Mouse (Mus musculus): ENCODE results near the gene Ezh2. TPM values are rescaled to one million over a fixed set of nuclear protein-coding genes. Genes with fewer than 3 reads are reported as not detected.
"Not testable (repeated sequence)": the region's sequence is repeated elsewhere in the genome, so short reads cannot be mapped to it uniquely, and the experiment has no call there.

Gene Ezh2
- polyA plus RNA-seq, 1 experiment: 44.5 TPM

DNA sequence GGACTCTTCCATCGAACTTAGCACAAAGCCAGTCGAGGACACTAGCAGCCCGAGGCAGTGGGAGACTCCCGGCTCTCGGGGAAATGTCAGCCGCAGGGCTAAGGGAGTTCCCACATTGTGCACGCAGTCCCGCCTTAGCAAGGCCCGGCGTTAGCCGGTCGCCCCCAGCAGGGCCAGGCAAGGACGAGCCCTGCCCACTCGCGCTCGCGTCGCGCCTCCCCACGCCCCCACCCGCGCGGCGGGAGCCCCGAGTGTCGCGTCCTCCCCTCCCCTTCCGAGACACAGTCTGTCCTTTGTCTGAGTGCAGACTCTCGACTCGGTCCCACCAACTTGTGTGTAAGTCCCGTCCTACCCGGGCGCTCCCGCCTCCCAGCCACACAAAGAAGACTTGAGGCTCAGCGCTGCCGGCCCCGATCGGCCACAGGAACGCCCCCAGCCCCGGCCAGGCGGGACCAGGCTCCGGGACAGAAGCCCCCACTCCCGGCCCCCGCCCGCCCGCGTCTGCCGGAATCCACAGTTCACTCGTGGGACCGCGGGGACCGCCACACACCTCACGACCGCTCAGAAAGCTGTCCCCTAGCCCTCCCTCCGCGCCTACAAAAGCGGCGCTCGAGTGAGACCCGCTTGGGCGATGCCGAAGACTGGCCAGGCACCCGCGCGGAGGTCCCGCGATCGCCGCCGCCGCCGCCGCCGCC lies 853 bp downstream of the Ezh2 start:
- no peaks in the 10 kb centered on the region for H3K27me3 ChIP-seq (ENCODE audit: control insufficient read depth, insufficient read depth, insufficient read length)
- H3K36me3 ChIP-seq (ENCODE audit: control insufficient read depth, insufficient read depth): peaks cover 4% of the 10 kb centered on the region
- peaks cover 49% of the 10 kb centered on the region for H3K79me3 ChIP-seq (ENCODE audit: low read depth)
- peak overlapping the region; percentile 86 for H3ac ChIP-seq (ENCODE audit: control insufficient read depth, insufficient read length, low read depth)
- H3K79me2 ChIP-seq (ENCODE audit: control insufficient read depth, insufficient read depth): peaks cover 54% of the 10 kb centered on the region
- H3K4me3 ChIP-seq (ENCODE audit: insufficient read depth, poor library complexity, severe bottlenecking): peak overlapping the region; percentile 52
- TF ChIP-seq FOSL1 (IDR thresholded peaks at IDR 0.05; ENCODE audit: insufficient read depth, low read length, poor library complexity, severe bottlenecking) (no peak), USF1 (IDR thresholded peaks at IDR 0.05; ENCODE audit: low read depth) (no peak), MYOG (IDR thresholded peaks at IDR 0.05; ENCODE audit: control insufficient read depth, extremely low read depth, insufficient read length) (no peak), MAX (IDR thresholded peaks at IDR 0.05) (no peak), MYOD1 (IDR thresholded peaks at IDR 0.05; ENCODE audit: control insufficient read depth, insufficient read length, low read depth) (no peak), CTCF (IDR thresholded peaks at IDR 0.05; ENCODE audit: control insufficient read depth, insufficient read depth, insufficient read length) (no peak), CEBPB (IDR thresholded peaks at IDR 0.05; ENCODE audit: low read depth) (no peak)

GRCm38 (mm10) chr6:47593590-47593989 lies 1.6 kb downstream of the Ezh2 start:
- H3K79me2 ChIP-seq (ENCODE audit: control insufficient read depth, insufficient read depth): peaks cover 61% of the 10 kb centered on the region
- no peak for TF ChIP-seq CTCF (IDR thresholded peaks at IDR 0.05; ENCODE audit: control insufficient read depth, insufficient read depth, insufficient read length)
- TF ChIP-seq MYOG (IDR thresholded peaks at IDR 0.05; ENCODE audit: control insufficient read depth, extremely low read depth, insufficient read length): no peak
- no peak for TF ChIP-seq MAX (IDR thresholded peaks at IDR 0.05)
- TF ChIP-seq USF1 (IDR thresholded peaks at IDR 0.05; ENCODE audit: low read depth): no peak
- TF ChIP-seq CEBPB (IDR thresholded peaks at IDR 0.05; ENCODE audit: low read depth): no peak
- TF ChIP-seq MYOD1 (IDR thresholded peaks at IDR 0.05; ENCODE audit: control insufficient read depth, insufficient read length, low read depth): no peak
- TF ChIP-seq FOSL1 (IDR thresholded peaks at IDR 0.05; ENCODE audit: insufficient read depth, low read length, poor library complexity, severe bottlenecking): no peak
- peak overlapping the region; percentile 86 for H3ac ChIP-seq (ENCODE audit: control insufficient read depth, insufficient read length, low read depth)

DNA sequence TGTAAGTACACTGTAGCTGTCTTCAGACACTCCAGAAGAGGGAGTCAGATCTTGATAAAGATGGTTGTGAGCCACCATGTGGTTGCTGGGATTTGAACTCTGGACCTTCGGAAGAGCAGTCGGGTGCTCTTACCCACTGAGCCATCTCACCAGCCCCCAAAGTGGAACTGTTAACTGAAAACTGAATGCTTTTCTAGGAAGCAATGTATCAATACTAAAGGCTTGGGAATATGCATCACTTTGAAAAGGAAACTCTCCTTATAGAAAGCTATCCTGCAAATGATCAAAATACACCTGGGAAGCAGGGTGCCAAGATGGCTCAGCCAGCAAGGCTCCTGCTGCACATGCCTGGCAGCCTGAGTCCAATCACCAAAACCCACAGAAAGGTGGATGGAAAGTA lies 7.8 kb downstream of the Ezh2 start:
- not testable (repeated sequence) for H3ac ChIP-seq (ENCODE audit: control insufficient read depth, insufficient read length, low read depth); H3K36me3 ChIP-seq (ENCODE audit: control insufficient read depth, insufficient read depth); H3K4me3 ChIP-seq (ENCODE audit: insufficient read depth, poor library complexity, severe bottlenecking); H3K27me3 ChIP-seq (ENCODE audit: control insufficient read depth, insufficient read depth, insufficient read length)
- Histone ChIP-seq H3K79me3 (ENCODE audit: low read depth) (peaks cover 95% of the 10 kb centered on the region), H3K79me2 (ENCODE audit: control insufficient read depth, insufficient read depth) (peaks cover 100% of the 10 kb centered on the region)

More at GRCm38 (mm10) chr6:47593590-47593989, 1.6 kb downstream of the Ezh2 start:
- H3K4me3 ChIP-seq (ENCODE audit: insufficient read depth, poor library complexity, severe bottlenecking): peak overlapping the region; percentile 52
- H3K36me3 ChIP-seq (ENCODE audit: control insufficient read depth, insufficient read depth): peaks cover 4% of the 10 kb centered on the region
- H3K27me3 ChIP-seq (ENCODE audit: control insufficient read depth, insufficient read depth, insufficient read length): no peaks in the 10 kb centered on the region
- peaks cover 56% of the 10 kb centered on the region for H3K79me3 ChIP-seq (ENCODE audit: low read depth)

- Histone ChIP-seq H3ac (ENCODE audit: control insufficient read depth, insufficient read length, low read depth) (no peak overlapping the region), H3K79me2 (ENCODE audit: control insufficient read depth, insufficient read depth) (peaks cover 16% of the 10 kb centered on the region), H3K4me3 (ENCODE audit: insufficient read depth, poor library complexity, severe bottlenecking) (no peak overlapping the region), H3K36me3 (ENCODE audit: control insufficient read depth, insufficient read depth) (peaks cover 56% of the 10 kb centered on the region), H3K27me3 (ENCODE audit: control insufficient read depth, insufficient read depth, insufficient read length) (no peaks in the 10 kb centered on the region), H3K79me3 (ENCODE audit: low read depth) (peaks cover 20% of the 10 kb centered on the region)
- TF ChIP-seq CTCF (IDR thresholded peaks at IDR 0.05; ENCODE audit: control insufficient read depth, insufficient read depth, insufficient read length): no peak
- TF ChIP-seq CEBPB (IDR thresholded peaks at IDR 0.05; ENCODE audit: low read depth): no peak
- TF ChIP-seq MYOD1 (IDR thresholded peaks at IDR 0.05; ENCODE audit: control insufficient read depth, insufficient read length, low read depth): no peak
- no peak for TF ChIP-seq MAX (IDR thresholded peaks at IDR 0.05)
- TF ChIP-seq USF1 (IDR thresholded peaks at IDR 0.05; ENCODE audit: low read depth): no peak
- no peak for TF ChIP-seq FOSL1 (IDR thresholded peaks at IDR 0.05; ENCODE audit: insufficient read depth, low read length, poor library complexity, severe bottlenecking)
- no peak for TF ChIP-seq MYOG (IDR thresholded peaks at IDR 0.05; ENCODE audit: control insufficient read depth, extremely low read depth, insufficient read length)
Measured at GRCm38 (mm10) chr6:47572887-47573286, 22.3 kb downstream of the Ezh2 start.

DNA sequence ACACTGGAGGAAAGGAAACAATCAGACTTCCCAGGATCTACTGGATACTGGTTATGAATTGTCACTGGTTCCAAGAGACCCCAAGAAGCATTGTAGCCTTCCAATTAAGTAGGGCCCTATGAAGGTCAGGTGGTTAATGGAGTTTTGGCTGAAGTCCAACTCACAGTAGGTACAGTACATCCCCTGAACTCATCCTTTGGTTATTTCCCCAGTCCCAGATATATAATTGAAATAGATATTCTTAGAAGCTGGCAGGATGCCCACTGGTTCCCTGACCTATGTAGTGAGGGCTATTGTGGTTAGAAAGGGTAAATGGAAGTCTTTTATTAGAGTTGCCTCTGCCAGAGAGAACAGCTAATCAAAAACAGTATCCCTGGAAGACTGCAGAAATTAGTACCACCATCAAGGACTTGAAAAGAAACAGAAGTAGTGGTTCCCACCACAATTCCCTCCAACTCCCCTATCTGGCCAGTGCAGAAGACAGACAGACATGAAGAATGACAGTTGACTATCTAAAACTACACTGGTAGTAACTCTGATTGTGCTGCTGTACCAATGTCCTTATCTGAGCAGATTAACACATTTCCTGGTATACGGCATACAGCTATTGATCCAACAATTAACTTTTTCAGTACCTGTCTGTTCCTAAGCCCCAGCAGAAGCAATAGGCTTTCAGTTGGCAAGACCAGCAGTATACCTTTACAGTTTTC lies 29.7 kb downstream of the Ezh2 start:
- Histone ChIP-seq H3K79me2 (ENCODE audit: control insufficient read depth, insufficient read depth) (peaks cover 62% of the 10 kb centered on the region), H3K27me3 (ENCODE audit: control insufficient read depth, insufficient read depth, insufficient read length) (no peaks in the 10 kb centered on the region), H3ac (ENCODE audit: control insufficient read depth, insufficient read length, low read depth) (no peak overlapping the region), H3K36me3 (ENCODE audit: control insufficient read depth, insufficient read depth) (peaks cover 76% of the 10 kb centered on the region), H3K79me3 (ENCODE audit: low read depth) (peaks cover 20% of the 10 kb centered on the region), H3K4me3 (ENCODE audit: insufficient read depth, poor library complexity, severe bottlenecking) (no peak overlapping the region)
- TF ChIP-seq USF1 (IDR thresholded peaks at IDR 0.05; ENCODE audit: low read depth): no peak

- TF ChIP-seq MAX (IDR thresholded peaks at IDR 0.05) (no peak), CEBPB (IDR thresholded peaks at IDR 0.05; ENCODE audit: low read depth) (no peak), CTCF (IDR thresholded peaks at IDR 0.05; ENCODE audit: control insufficient read depth, insufficient read depth, insufficient read length) (no peak), MYOG (IDR thresholded peaks at IDR 0.05; ENCODE audit: control insufficient read depth, extremely low read depth, insufficient read length) (no peak), USF1 (IDR thresholded peaks at IDR 0.05; ENCODE audit: low read depth) (no peak), MYOD1 (IDR thresholded peaks at IDR 0.05; ENCODE audit: control insufficient read depth, insufficient read length, low read depth) (no peak), FOSL1 (IDR thresholded peaks at IDR 0.05; ENCODE audit: insufficient read depth, low read length, poor library complexity, severe bottlenecking) (no peak)
- H3K79me3 ChIP-seq (ENCODE audit: low read depth): peaks cover 18% of the 10 kb centered on the region
- peaks cover 63% of the 10 kb centered on the region for H3K79me2 ChIP-seq (ENCODE audit: control insufficient read depth, insufficient read depth)
- H3K27me3 ChIP-seq (ENCODE audit: control insufficient read depth, insufficient read depth, insufficient read length): no peaks in the 10 kb centered on the region
- no peak overlapping the region for H3ac ChIP-seq (ENCODE audit: control insufficient read depth, insufficient read length, low read depth)
- no peak overlapping the region for H3K4me3 ChIP-seq (ENCODE audit: insufficient read depth, poor library complexity, severe bottlenecking)
- peaks cover 82% of the 10 kb centered on the region for H3K36me3 ChIP-seq (ENCODE audit: control insufficient read depth, insufficient read depth)
Measured at GRCm38 (mm10) chr6:47561426-47561825, 33.7 kb downstream of the Ezh2 start.

Data from C2C12 (cell line).